Mouse (Mus musculus) neural tube, embryonic 15.5 days (tissue): ENCODE data around the gene Btbd8. TPM values are rescaled to one million over a fixed set of nuclear protein-coding genes. Genes with fewer than 3 reads are reported as not detected.

Source experiments
- ATAC-seq: fragments of 200-750 bp; cut with Nextera tagmentation; 2 replicates; pipeline ENCODE4 v1.8.0; 2017; ENCODE audit warnings: mild to moderate bottlenecking, moderate TSS enrichment, moderate library complexity; ENCODE audit not compliant: low FRiP score
- H3K27ac ChIP-seq: fragments of 300-500 bp; sonication (generic); replicated peaks from 2 replicates; pipeline ENCODE4 v1.5.1; 2015; ENCODE audit warnings: mild to moderate bottlenecking, inconsistent platforms
- H3K27me3 ChIP-seq: fragments of 300-500 bp; sonication (generic); replicated peaks from 2 replicates; pipeline ENCODE4 v1.6.1; 2015; ENCODE audit warnings: inconsistent platforms
- H3K36me3 ChIP-seq: fragments of 300-500 bp; sonication (generic); 2 replicates; pipeline ENCODE4 v1.6.1; 2015; ENCODE audit warnings: inconsistent platforms
- H3K4me1 ChIP-seq: fragments of 300-500 bp; sonication (generic); 2 replicates; pipeline ENCODE4 v1.6.1; 2015; ENCODE audit warnings: inconsistent platforms
- H3K4me2 ChIP-seq: fragments of 300-500 bp; sonication (generic); 2 replicates; pipeline ENCODE4 v1.6.1; 2015; ENCODE audit warnings: inconsistent platforms, mild to moderate bottlenecking, moderate library complexity
- H3K4me3 ChIP-seq: fragments of 300-500 bp; sonication (generic); replicated peaks from 2 replicates; pipeline ENCODE4 v1.5.1; 2015; ENCODE audit warnings: mild to moderate bottlenecking, inconsistent platforms
- H3K9ac ChIP-seq: fragments of 300-500 bp; sonication (generic); replicated peaks from 2 replicates; pipeline ENCODE4 v1.6.1; 2015; ENCODE audit warnings: mild to moderate bottlenecking, inconsistent platforms
- H3K9me3 ChIP-seq: fragments of 300-500 bp; sonication (generic); replicated peaks from 2 replicates; pipeline ENCODE4 v1.6.1; 2016; ENCODE audit warnings: inconsistent platforms
- WGBS: fragments of 180-500 bp; shearing (Covaris S2); methylation state at CpG from one replicate; pipeline ENCODE4 v1.1.7; 2015; ENCODE audit warnings: mixed read lengths; 5-methylcytosine and 5-hydroxymethylcytosine counted together
- polyA plus RNA-seq: library from polyadenylated mRNA; unstranded; fragments of >200 nt; fragmentation: Nextera tagmentation; extraction: Ambion mirVana; gene quantifications from 2 replicates; pipeline ENCODE4 v1.2.1, GENCODE M21; 2015

The Btbd8 gene
- polyA plus RNA-seq, 1 experiment from 2014 or later, result 19.5 TPM

- H3K27me3 ChIP-seq, result no peaks in the 10 kb centered on the region
- ATAC-seq, result no peak
- no peak overlapping the region for H3K9ac ChIP-seq
- no peaks in the 10 kb centered on the region for H3K36me3 ChIP-seq
- H3K4me3 ChIP-seq, result no peak overlapping the region
- H3K9me3 ChIP-seq, result no peaks in the 10 kb centered on the region
- no peak overlapping the region for H3K4me2 ChIP-seq
- WGBS, result 43% methylated on average over 1 of the region's 1 CpGs
- H3K27ac ChIP-seq, result no peak overlapping the region
- H3K4me1 ChIP-seq, result no peaks in the 10 kb centered on the region
Observed at GRCm38 (mm10) chr5:107421676-107422075, 16.1 kb upstream of the Btbd8 start.

GRCm38 (mm10) chr5:107431249-107431648 is 6.5 kb upstream of the Btbd8 start, which contains the start of gene Lpcat2b:
Lpcat2b (plus strand) TSS chr5:107431549.
- Histone ChIP-seq H3K4me1 (no peaks in the 10 kb centered on the region), H3K27me3 (peaks cover 9% of the 10 kb centered on the region; the same call in 1 of the 2 replicates), H3K9ac (no peak within 1 kb of the TSS), H3K4me3 (no peak within 1 kb of the TSS), H3K4me2 (no peak within 1 kb of the TSS), H3K27ac (no peak within 1 kb of the TSS), H3K9me3 (no peaks in the 10 kb centered on the region), H3K36me3 (no peaks in the 10 kb centered on the region)
- WGBS, result 78% methylated on average over 3 of the region's 3 CpGs
- no peak for ATAC-seq

GRCm38 (mm10) chr5:107434001-107434400 is 3.8 kb upstream of the Btbd8 start:
- Histone ChIP-seq H3K9ac (no peak overlapping the region), H3K4me1 (peaks cover 11% of the 10 kb centered on the region), H3K36me3 (no peaks in the 10 kb centered on the region), H3K27ac (no peak overlapping the region), H3K4me3 (no peak overlapping the region), H3K4me2 (no peak overlapping the region), H3K27me3 (peaks cover 9% of the 10 kb centered on the region; the same call in 1 of the 2 replicates), H3K9me3 (no peaks in the 10 kb centered on the region)
- no peak for ATAC-seq
- 85% methylated on average over 5 of the region's 5 CpGs for WGBS

- WGBS, result 93% methylated on average over 6 of the region's 6 CpGs
- no peak overlapping the region for H3K27ac ChIP-seq
- H3K4me1 ChIP-seq, result peaks cover 11% of the 10 kb centered on the region
- no peak overlapping the region for H3K4me3 ChIP-seq
- H3K27me3 ChIP-seq, result peaks cover 9% of the 10 kb centered on the region; the same call in 1 of the 2 replicates
- no peaks in the 10 kb centered on the region for H3K9me3 ChIP-seq
- no peak overlapping the region for H3K9ac ChIP-seq
- no peak for ATAC-seq
- H3K36me3 ChIP-seq, result no peaks in the 10 kb centered on the region
- H3K4me2 ChIP-seq, result no peak overlapping the region
Observed at GRCm38 (mm10) chr5:107436185-107436584, 1.6 kb upstream of the Btbd8 start.

- Histone ChIP-seq H3K4me1 (peaks cover 11% of the 10 kb centered on the region), H3K27me3 (peaks cover 9% of the 10 kb centered on the region; the same call in 1 of the 2 replicates), H3K27ac (no peak overlapping the region), H3K4me2 (no peak overlapping the region), H3K9ac (no peak overlapping the region), H3K4me3 (no peak overlapping the region), H3K36me3 (no peaks in the 10 kb centered on the region), H3K9me3 (no peaks in the 10 kb centered on the region)
- 89% methylated on average over 6 of the region's 6 CpGs for WGBS
- ATAC-seq, result no peak
Observed at GRCm38 (mm10) chr5:107436587-107437209, 1.1 kb upstream of the Btbd8 start.

GRCm38 (mm10) chr5:107438353-107438752 is 556 bp downstream of the Btbd8 start:
- Histone ChIP-seq H3K36me3 (no peaks in the 10 kb centered on the region), H3K9ac (peak overlapping the region; percentile 96), H3K27ac (peak overlapping the region; percentile 94), H3K4me2 (peak overlapping the region; percentile 75), H3K4me3 (peak overlapping the region; percentile 89), H3K27me3 (peaks cover 9% of the 10 kb centered on the region; the same call in 1 of the 2 replicates), H3K4me1 (peaks cover 11% of the 10 kb centered on the region), H3K9me3 (no peaks in the 10 kb centered on the region)
- WGBS, result 23% methylated on average over 7 of the region's 7 CpGs
- ATAC-seq, result peak; percentile 20; the same call in 1 of the 2 replicates

- H3K36me3 ChIP-seq, result no peaks in the 10 kb centered on the region
- no peak for ATAC-seq
- WGBS, result 84% methylated on average over 5 of the region's 5 CpGs
- H3K9me3 ChIP-seq, result no peaks in the 10 kb centered on the region
- H3K4me3 ChIP-seq, result no peak overlapping the region
- H3K27me3 ChIP-seq, result no peaks in the 10 kb centered on the region
- H3K27ac ChIP-seq, result no peak overlapping the region
- H3K4me1 ChIP-seq, result peaks cover 11% of the 10 kb centered on the region
- no peak overlapping the region for H3K4me2 ChIP-seq
- H3K9ac ChIP-seq, result no peak overlapping the region
Observed at GRCm38 (mm10) chr5:107441881-107442280, 4.1 kb downstream of the Btbd8 start.

GRCm38 (mm10) chr5:107444251-107444650 is 6.5 kb downstream of the Btbd8 start:
- WGBS, result 52% methylated on average over 4 of the region's 4 CpGs
- Histone ChIP-seq H3K9ac (no peak overlapping the region), H3K9me3 (no peaks in the 10 kb centered on the region), H3K36me3 (no peaks in the 10 kb centered on the region), H3K4me3 (no peak overlapping the region), H3K27me3 (no peaks in the 10 kb centered on the region), H3K27ac (no peak overlapping the region), H3K4me2 (no peak overlapping the region), H3K4me1 (no peaks in the 10 kb centered on the region)
- ATAC-seq, result no peak

- Histone ChIP-seq H3K4me3 (no peak overlapping the region), H3K9ac (no peak overlapping the region), H3K4me2 (no peak overlapping the region), H3K4me1 (no peaks in the 10 kb centered on the region), H3K27ac (no peak overlapping the region), H3K36me3 (peaks cover 5% of the 10 kb centered on the region; the same call in 1 of the 2 replicates), H3K9me3 (no peaks in the 10 kb centered on the region), H3K27me3 (no peaks in the 10 kb centered on the region)
- ATAC-seq, result no peak
- 92% methylated on average over 4 of the region's 4 CpGs for WGBS
Observed at GRCm38 (mm10) chr5:107447977-107448376, 10.2 kb downstream of the Btbd8 start.

GRCm38 (mm10) chr5:107448784-107449183 is 11.0 kb downstream of the Btbd8 start:
- H3K4me3 ChIP-seq, result no peak overlapping the region
- no peak overlapping the region for H3K27ac ChIP-seq
- 97% methylated on average over 4 of the region's 4 CpGs for WGBS
- H3K9ac ChIP-seq, result no peak overlapping the region
- H3K4me2 ChIP-seq, result no peak overlapping the region
- no peaks in the 10 kb centered on the region for H3K4me1 ChIP-seq
- no peak for ATAC-seq
- no peaks in the 10 kb centered on the region for H3K9me3 ChIP-seq
- H3K36me3 ChIP-seq, result peaks cover 5% of the 10 kb centered on the region; the same call in 1 of the 2 replicates
- H3K27me3 ChIP-seq, result no peaks in the 10 kb centered on the region

GRCm38 (mm10) chr5:107449620-107450019 is 11.8 kb downstream of the Btbd8 start:
- ATAC-seq, result no peak
- H3K9ac ChIP-seq, result no peak overlapping the region
- no peaks in the 10 kb centered on the region for H3K9me3 ChIP-seq
- H3K4me3 ChIP-seq, result no peak overlapping the region
- H3K4me1 ChIP-seq, result no peaks in the 10 kb centered on the region
- no peak overlapping the region for H3K4me2 ChIP-seq
- no peak overlapping the region for H3K27ac ChIP-seq
- no peaks in the 10 kb centered on the region for H3K27me3 ChIP-seq
- H3K36me3 ChIP-seq, result peaks cover 5% of the 10 kb centered on the region; the same call in 1 of the 2 replicates
- WGBS, result 92% methylated on average over 5 of the region's 5 CpGs

- Histone ChIP-seq H3K4me1 (no peaks in the 10 kb centered on the region), H3K36me3 (peaks cover 5% of the 10 kb centered on the region; the same call in 1 of the 2 replicates), H3K27ac (no peak overlapping the region), H3K27me3 (no peaks in the 10 kb centered on the region), H3K9ac (no peak overlapping the region), H3K4me2 (no peak overlapping the region), H3K9me3 (no peaks in the 10 kb centered on the region), H3K4me3 (no peak overlapping the region)
- WGBS, result 96% methylated on average over 5 of the region's 5 CpGs
- no peak for ATAC-seq
Observed at GRCm38 (mm10) chr5:107450299-107450698, 12.5 kb downstream of the Btbd8 start.
